Mouse (Mus musculus) heart, adult 10 weeks (tissue): ENCODE measurements around the gene Gm10486. TPM values are rescaled to one million over a fixed set of nuclear protein-coding genes. Genes with fewer than 3 reads are reported as not detected.

Source experiments
- polyA plus RNA-seq: library from polyadenylated mRNA; stranded (reverse); fragments of 350-450 nt; fragmentation: Illumina TruSeq; extraction: RNeasy Lipid Tissue Mini Kit (QIAGEN cat#74804); gene quantifications from one replicate; pipeline ENCODE4 v1.2.3, GENCODE M21; 2014; ENCODE audit warnings: low read depth, low replicate concordance

Gm10486 gene
- polyA plus RNA-seq, result not detected

DNA sequence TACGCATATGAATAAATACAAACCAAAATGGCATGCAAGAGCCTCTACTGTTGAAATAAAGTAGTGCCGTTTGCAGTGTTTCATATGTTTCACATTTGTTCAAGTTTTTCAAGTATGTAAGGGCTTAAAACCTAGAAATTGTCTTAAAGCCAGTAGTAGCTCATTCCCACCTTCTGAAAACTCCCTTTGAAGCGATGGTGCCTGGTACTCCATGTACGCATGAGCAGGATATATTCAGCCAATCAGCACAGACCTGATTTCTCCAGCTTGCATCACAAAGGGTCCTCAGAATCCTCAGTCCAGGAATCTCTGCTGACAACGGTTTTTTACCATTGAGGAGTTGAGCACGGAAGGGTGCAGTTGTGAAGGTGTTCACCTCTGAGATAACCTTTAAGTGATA is at the start of gene Gm10486:
Gm10486 (plus strand) TSS at position 301 of the 400 bp plus-strand sequence.

